Mouse (Mus musculus) WW6 (cell line): Measurements from ENCODE around the gene Asah2.

Source experiments
- DNase-seq: peaks from one replicate; pipeline ENCODE4 v3.0.0-alpha.2; 2013; ENCODE audit warnings: low read depth, low spot score

Gene Asah2

GRCm38 (mm10) chr19:31991057-31991456 is 117.0 kb downstream of the Asah2 start:
- no peak for DNase-seq

- DNase-seq = no peak
These were observed 132.1 kb downstream of the Asah2 start for GRCm38 (mm10) chr19:31975882-31976281.

DNA sequence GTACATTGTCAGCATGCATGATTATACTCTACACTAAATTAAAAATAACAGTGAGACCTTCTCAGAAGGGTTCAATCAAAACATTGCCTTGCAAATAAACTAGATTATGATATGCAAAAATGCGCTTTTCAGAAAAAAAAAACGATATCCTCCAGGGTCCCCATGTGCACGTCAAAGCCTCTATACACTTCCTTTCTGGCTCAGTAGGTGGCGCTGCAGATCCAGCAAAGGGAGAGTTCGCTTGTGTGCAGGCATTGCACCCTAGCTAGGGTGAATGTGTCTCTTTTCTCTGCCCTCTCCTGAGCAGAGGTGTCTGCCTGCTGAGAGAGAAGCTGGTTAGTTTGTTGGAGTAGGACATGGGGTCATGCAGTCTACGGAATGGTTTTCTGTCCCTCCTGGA is 136.0 kb downstream of the Asah2 start:
- peak; percentile 29 for DNase-seq

DNA sequence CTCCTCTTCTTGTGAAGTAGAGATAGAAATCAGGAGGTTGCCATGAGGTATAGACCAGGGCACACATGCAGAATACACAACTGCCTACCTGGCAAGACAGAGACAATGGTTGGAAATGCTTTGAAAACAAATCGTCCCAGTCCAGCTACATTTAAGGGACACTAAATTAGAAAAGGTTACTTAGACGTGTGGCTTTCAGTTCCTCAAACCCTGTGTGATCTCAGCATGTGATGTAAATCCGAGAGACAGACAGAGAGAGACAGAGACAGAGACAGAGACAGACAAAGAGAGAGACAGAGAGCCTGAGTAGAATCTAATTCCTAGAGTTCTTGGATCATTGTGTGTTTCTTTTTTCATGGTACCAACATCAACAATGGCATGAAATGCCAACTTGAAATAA is 136.6 kb downstream of the Asah2 start:
- DNase-seq = no peak

DNA sequence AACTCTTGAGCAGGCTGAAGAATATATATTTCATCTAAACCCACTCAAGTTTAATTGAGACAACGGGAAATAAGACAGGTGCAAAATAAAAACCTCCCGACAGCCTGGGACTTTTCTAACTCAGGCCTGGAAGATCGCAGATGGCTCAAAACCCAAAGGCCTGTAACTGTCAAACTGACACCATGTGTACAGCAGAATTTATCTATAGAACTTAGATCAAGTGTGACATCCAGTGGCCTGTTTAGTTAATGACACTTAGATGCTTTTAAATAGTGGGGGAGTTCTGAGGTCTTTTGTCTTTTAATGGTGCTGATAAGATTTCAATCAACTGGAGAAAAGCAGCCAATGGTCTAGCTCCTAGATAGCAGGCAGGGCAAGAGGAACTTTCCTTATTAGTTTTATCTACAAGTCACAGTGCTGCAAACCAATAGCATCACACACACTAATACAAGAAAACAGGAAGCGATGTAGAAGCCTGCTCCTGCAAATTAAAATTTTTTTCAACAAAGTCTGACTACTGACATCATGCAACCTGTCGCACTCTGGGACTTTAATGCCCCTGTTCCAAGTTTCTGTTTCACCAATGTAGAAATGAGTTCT is 140.0 kb downstream of the Asah2 start:
- peak; percentile 1 for DNase-seq

DNA sequence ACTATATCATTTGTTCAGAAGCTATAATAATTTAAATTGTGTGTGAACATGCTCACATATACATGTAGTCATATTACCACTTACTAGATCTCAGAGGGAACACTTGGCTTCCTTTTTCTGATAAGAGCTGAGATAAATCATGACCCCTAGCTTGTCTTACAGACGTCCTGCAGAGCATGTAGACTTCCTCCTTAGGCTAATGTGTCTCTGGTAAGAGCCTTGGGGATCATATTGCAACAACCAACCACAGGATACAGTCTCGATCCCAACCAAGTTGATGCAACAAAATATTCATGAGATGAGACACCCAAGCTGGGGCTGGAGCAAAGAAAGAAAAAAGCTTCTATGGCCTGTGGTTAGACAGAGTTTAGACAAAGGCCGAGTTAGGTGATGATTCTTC is 144.9 kb downstream of the Asah2 start:
- no peak for DNase-seq

DNA sequence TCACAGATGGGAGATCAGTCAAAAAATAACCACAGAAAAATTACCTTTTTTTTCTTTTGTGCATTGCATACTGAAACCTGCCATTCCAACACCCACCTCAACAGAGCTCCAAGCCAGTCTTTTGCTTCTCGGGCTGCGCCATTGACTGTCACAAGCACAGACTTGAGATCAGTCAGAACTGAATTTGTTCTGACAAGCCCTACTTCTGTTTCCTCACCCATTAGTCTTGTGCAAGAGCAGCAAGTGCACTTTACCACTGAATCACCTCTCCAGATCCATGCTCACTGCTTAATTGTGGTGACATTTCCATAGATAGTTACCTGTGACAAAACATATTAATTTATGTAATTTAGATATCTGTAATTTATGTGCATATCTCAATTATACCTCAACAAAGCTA is 147.6 kb downstream of the Asah2 start:
- DNase-seq = no peak

GRCm38 (mm10) chr19:31956359-31956758 is 151.7 kb downstream of the Asah2 start:
- DNase-seq = no peak

DNA sequence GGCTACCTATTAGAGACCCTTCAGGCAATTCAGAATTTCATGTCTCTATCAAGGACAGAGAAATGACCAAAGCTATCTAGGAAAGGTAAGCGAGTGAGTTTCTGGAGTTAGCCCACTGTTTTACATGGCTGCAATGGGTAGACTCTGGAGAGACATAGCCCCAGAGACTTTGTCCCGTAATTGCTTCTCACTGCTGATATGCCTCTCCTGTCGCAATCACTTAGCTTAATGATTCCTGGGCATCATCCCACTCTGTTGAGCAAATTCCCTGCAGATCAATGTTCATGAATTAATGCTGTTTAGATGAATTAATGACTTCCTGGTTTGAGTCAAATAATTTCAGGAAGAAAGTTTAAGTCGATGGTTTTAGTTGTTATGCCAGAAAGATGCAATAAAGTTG is 153.3 kb downstream of the Asah2 start:
- DNase-seq = no peak

GRCm38 (mm10) chr19:31954267-31954666 is 153.7 kb downstream of the Asah2 start:
- no peak for DNase-seq

DNA sequence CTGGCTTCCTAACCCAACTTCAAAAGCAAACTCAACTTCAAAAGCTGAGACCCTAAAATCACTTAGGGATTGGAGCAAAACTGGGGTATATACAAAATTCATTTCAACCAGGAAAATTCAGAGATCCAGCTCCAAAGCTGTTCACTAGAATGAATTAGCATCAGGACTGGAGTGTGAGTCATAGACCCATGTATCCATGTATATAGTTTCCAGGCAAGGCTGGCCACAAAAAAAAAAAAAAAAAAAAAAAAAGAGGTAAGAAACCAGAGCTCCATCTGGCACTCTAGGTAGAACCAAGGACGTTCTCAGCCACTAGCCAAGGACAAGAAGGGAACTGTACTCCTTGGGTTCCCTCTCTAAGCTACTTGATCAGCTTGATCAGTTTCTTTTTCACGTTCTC is 154.2 kb downstream of the Asah2 start:
- no peak for DNase-seq

- DNase-seq = no peak
These were observed 157.1 kb downstream of the Asah2 start for GRCm38 (mm10) chr19:31950793-31951489.
